Comparison of ENCODE assay signal across 16 mouse cellular contexts in genomic region chr13:115843121-115843520, GRCm38 (mm10).
"Had no signal": no experiment of that assay in that cellular context is flagged by ENCODE, and none has a peak within 500 bp of the region (broad histone marks: within the 10 kb centered on the region; RNA-seq: fewer than 3 reads in every experiment).

No protein-coding gene starts in this region.

- H3K4me3 ChIP-seq: kidney, embryonic 15.5 days; limb, embryonic 12.5 days; limb, embryonic 15.5 days; midbrain, embryonic 12.5 days; midbrain, embryonic 15.5 days; neural tube, embryonic 13.5 days had no signal

- H3K27ac ChIP-seq: kidney, embryonic 15.5 days; limb, embryonic 12.5 days; limb, embryonic 15.5 days; liver, embryonic 14.5 days; macrophage; midbrain, embryonic 12.5 days; midbrain, embryonic 15.5 days; neural tube, embryonic 13.5 days had no signal

- ATAC-seq: liver, postnatal 0 days; lung, postnatal 0 days; midbrain, embryonic 15.5 days had no signal

- H3K36me3 ChIP-seq: kidney, embryonic 15.5 days; limb, embryonic 12.5 days; limb, embryonic 15.5 days; midbrain, embryonic 12.5 days; midbrain, embryonic 15.5 days; neural tube, embryonic 13.5 days had no signal

- DNase-seq: kidney, adult 2 months; kidney, postnatal 10 days; left cerebral cortex, postnatal 4 days; liver, postnatal 0 days; lung, embryonic 14.5 days; thymus, adult 18-20 months; thymus, postnatal 36 days had no signal

- H3K4me1 ChIP-seq: kidney, embryonic 15.5 days; limb, embryonic 12.5 days; limb, embryonic 15.5 days; midbrain, embryonic 12.5 days; midbrain, embryonic 15.5 days; neural tube, embryonic 13.5 days had no signal

- H3K27me3 ChIP-seq: kidney, embryonic 15.5 days; limb, embryonic 12.5 days; limb, embryonic 15.5 days; midbrain, embryonic 12.5 days; midbrain, embryonic 15.5 days; neural tube, embryonic 13.5 days had no signal

- H3K9me3 ChIP-seq: kidney, embryonic 15.5 days; limb, embryonic 12.5 days; limb, embryonic 15.5 days; midbrain, embryonic 12.5 days; midbrain, embryonic 15.5 days; neural tube, embryonic 13.5 days had no signal
